Mouse (Mus musculus) leukemia stem cell, adult 10-12 weeks (primary cell): ENCODE measurements around the gene Bbs9. TPM values are rescaled to one million over a fixed set of nuclear protein-coding genes. Genes with fewer than 3 reads are reported as not detected.

Experiments
- polyA plus RNA-seq: library from polyadenylated mRNA; stranded (reverse); fragments of >175 nt; gene quantifications from 2 replicates; pipeline ENCODE4 v1.2.3, GENCODE M21; 2012; ENCODE audit warnings: low replicate concordance

Bbs9 gene
- 0.99 and 1.3 TPM in 2 replicates for polyA plus RNA-seq

DNA sequence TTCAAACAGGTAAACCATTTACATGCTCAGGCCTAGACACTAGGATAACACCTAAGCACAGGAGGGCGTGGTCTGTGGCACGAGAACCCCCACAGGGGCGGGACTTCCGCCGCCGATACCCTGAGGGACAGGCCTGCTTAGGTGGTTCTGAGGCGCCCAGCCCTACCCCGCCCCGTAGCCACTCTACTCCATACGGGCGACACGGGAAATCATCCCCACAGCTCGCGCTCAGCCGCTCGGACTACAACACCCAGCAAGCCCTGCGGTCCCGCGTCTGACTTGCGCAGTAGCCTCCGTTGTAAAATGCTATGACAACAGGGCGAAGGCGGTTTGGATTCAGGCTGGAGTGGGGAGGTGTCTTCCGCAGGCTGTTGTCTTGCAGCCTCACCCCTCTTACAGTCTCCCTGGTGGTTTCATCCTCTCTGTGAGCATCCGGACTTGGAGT, at the start of gene Bbs9:
Bbs9 (plus strand) TSS at position 292 of the 445 bp plus-strand sequence.

DNA sequence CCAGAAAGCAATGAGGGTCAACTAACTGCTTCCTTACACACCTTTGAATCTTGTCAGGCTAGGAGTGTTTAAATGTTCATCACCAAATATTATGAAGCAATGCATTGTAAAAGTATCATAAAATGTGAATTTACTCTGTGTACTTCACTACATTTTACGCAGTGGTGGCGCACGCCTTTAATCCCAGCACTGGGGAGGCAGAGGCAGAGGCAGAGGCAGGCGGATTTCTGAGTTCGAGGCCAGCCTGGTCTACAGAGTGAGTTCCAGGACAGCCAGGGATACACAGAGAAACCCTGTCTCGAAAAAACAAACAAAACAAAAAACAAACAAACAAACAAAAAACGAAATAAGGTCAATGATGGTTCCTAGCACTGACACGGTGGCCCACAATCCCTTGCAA, 21.5 kb upstream of the Bbs9 start, which contains the start of gene Gm17545:
Gm17545 (plus strand) TSS at position 301 of the 400 bp plus-strand sequence.

GRCm38 (mm10) chr9:22469643-22470042, 5.9 kb upstream of the Bbs9 start, which contains the start of gene Rp9:
Gene Rp9, minus strand, starts transcription at chr9:22469743.

Other genes starting within 250 kb of the Bbs9 start
- gene Zfp599, start 215.8 kb upstream of the Bbs9 start, polyA plus RNA-seq: 0.12 and 0.36 TPM in 2 replicates
- 2.2 and 2.7 TPM in 2 replicates for gene Zfp810, start 168.1 kb upstream of the Bbs9 start, polyA plus RNA-seq
- 5.3 and 11.7 TPM in 2 replicates for gene Anln, start 86.5 kb upstream of the Bbs9 start, polyA plus RNA-seq
- 0.08 and 2.5 TPM in 2 replicates for gene 9530077C05Rik, start 64.2 kb upstream of the Bbs9 start, polyA plus RNA-seq
- gene Gm17545, start 21.4 kb upstream of the Bbs9 start, polyA plus RNA-seq: not detected in 2 replicates
- 46.2 and 58.8 TPM in 2 replicates for gene Rp9, start 6.0 kb upstream of the Bbs9 start, polyA plus RNA-seq